Mouse (Mus musculus): ENCODE results near the gene Plcb1.

DNA sequence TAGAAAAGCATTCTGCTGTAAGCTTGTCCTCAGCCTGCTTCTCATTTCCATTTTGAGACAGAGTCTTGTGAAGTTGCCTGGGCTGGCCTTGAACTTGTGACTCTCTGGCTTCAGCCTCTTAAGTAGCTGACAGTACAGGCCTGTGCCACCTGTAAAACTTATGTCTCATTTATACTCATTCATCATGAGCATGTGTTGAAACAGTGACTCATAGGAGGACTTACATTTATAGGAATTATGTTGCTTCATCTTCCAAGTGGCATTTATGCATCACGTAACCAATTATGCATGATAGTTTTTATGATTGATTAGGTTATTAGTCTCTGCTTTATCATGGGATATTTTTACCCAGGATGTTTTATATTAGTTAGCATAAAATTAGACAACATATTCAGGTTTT is 667.7 kb downstream of the Plcb1 start:
- TF ChIP-seq CHD2 (IDR thresholded peaks at IDR 0.05; ENCODE audit: low read depth, low read length) (no peak), ZC3H11A (IDR thresholded peaks at IDR 0.05; ENCODE audit: borderline replicate concordance, low read depth, low read length) (no peak)
